In the genomic region with DNA sequence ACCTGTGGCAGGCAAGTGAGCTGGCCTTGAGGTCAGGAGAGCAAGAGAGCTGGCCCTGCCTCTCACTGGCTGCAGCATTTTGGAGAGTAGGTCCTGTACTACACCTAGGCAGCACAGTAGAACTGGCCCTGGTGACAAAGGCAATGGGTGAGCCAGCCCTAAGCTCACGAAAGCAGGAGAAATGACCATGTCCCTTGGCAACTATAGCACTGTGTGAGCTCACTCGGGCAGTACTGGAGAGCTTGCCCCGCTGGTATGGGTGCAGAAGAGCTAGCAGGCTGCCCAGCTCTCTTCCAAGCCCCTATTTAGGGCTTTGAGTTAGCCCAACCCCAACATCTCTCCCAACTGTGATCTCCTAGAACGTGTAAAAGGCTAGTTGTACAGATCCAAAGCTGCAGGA, we compare ENCODE assay signal across 20 mouse cellular contexts.
A peak's percentile ranks its signal among the peaks of the same experiment; 100 is the strongest.
DNase-seq lines count a peak whose midpoint lies in the region; ATAC-seq and TF ChIP-seq lines count a peak whose summit lies in the region.
"Had no signal": no experiment of that assay in that cellular context is flagged by ENCODE, and none has a peak within 500 bp of the region (broad histone marks: within the 10 kb centered on the region; RNA-seq: fewer than 3 reads in every experiment).

No protein-coding gene starts in this region.

- TF ChIP-seq CTCF in left cerebral cortex, adult 2 months (IDR thresholded peaks at IDR 0.05), result no peak

- no peak overlapping the region for H3K9ac ChIP-seq in midbrain, embryonic 11.5 days (ENCODE audit: low read length)
- H3K9ac ChIP-seq in midbrain, embryonic 14.5 days (replicated peaks; ENCODE audit: low read length), result no peak overlapping the region
- H3K9ac ChIP-seq: embryonic facial prominence, embryonic 12.5 days; forebrain, embryonic 13.5 days; forebrain, embryonic 15.5 days; forebrain, postnatal 0 days had no signal

- peak overlapping the region; percentile 53 for H3K27ac ChIP-seq in left cerebral cortex, adult 2 months
- no peak overlapping the region for H3K27ac ChIP-seq in midbrain, embryonic 11.5 days (ENCODE audit: low read depth, low read length)
- no peak overlapping the region for H3K27ac ChIP-seq in midbrain, embryonic 14.5 days (replicated peaks; ENCODE audit: low read depth, low read length)
- H3K27ac ChIP-seq: embryonic facial prominence, embryonic 10.5 days; embryonic facial prominence, embryonic 12.5 days; forebrain, embryonic 13.5 days; forebrain, embryonic 15.5 days had no signal

- no peaks in the 10 kb centered on the region for H3K9me3 ChIP-seq in midbrain, embryonic 11.5 days (ENCODE audit: control insufficient read depth, low read length)
- no peaks in the 10 kb centered on the region for H3K9me3 ChIP-seq in midbrain, embryonic 14.5 days (ENCODE audit: control insufficient read depth, low read length)
- H3K9me3 ChIP-seq: embryonic facial prominence, embryonic 10.5 days; embryonic facial prominence, embryonic 12.5 days; forebrain, embryonic 13.5 days; forebrain, embryonic 15.5 days had no signal

- H3K4me1 ChIP-seq in midbrain, embryonic 11.5 days (ENCODE audit: control insufficient read depth, insufficient read depth, low read length), result no peaks in the 10 kb centered on the region
- H3K4me1 ChIP-seq in midbrain, embryonic 14.5 days (ENCODE audit: control insufficient read depth, insufficient read depth, low read length), result no peaks in the 10 kb centered on the region
- H3K4me1 ChIP-seq: embryonic facial prominence, embryonic 12.5 days had no signal

- 88% methylated on average over 4 of the region's 4 CpGs for WGBS in midbrain, embryonic 11.5 days
- 88% methylated on average over 4 of the region's 4 CpGs for WGBS in midbrain, embryonic 14.5 days

- intact Hi-C loops in heart, postnatal 14 days (cut with DNase I), result no loop called here
- intact Hi-C loops in left cerebral cortex, adult 2 months (cut with DNase I), result no loop called here
- intact Hi-C loops in left cerebral cortex, postnatal 36 days (cut with DNase I), result no loop called here

- H3K27me3 ChIP-seq in midbrain, embryonic 11.5 days (ENCODE audit: control insufficient read depth, insufficient read depth, low read length), result no peaks in the 10 kb centered on the region
- no peaks in the 10 kb centered on the region for H3K27me3 ChIP-seq in midbrain, embryonic 14.5 days (ENCODE audit: control insufficient read depth, insufficient read depth, low read length)
- H3K27me3 ChIP-seq: embryonic facial prominence, embryonic 12.5 days; forebrain, embryonic 13.5 days; forebrain, embryonic 15.5 days had no signal

- H3K4me2 ChIP-seq in midbrain, embryonic 11.5 days, result no peak overlapping the region
- no peak overlapping the region for H3K4me2 ChIP-seq in midbrain, embryonic 14.5 days (ENCODE audit: low read length)
- H3K4me2 ChIP-seq: embryonic facial prominence, embryonic 12.5 days; forebrain, embryonic 13.5 days; forebrain, embryonic 15.5 days had no signal

- peak; percentile 72 for DNase-seq in heart, adult 11 months
- DNase-seq in heart, postnatal 14 days, result no peak
- DNase-seq in left cerebral cortex, adult 2 months (ENCODE audit: extremely low spot score in 1 of 2, low spot score in 2 of 2), result no peak
- no peak for DNase-seq in left cerebral cortex, postnatal 36 days (ENCODE audit: low spot score in 2 of 2)
- DNase-seq in midbrain, embryonic 11.5 days (ENCODE audit: low spot score, missing footprints), result peak; percentile 61
- DNase-seq in midbrain, embryonic 14.5 days, result no peak
- DNase-seq in urinary bladder, postnatal 10 days (ENCODE audit: low spot score), result no peak
- DNase-seq: adrenal gland, adult 2 months; adrenal gland, postnatal 10 days; adrenal gland, postnatal 25 days; cerebellum, adult 11 months; cerebellum, adult 18-20 months; cerebellum, adult 9-10 months; cerebellum, postnatal 10 days; cerebellum, postnatal 36 days; forebrain, postnatal 0 days had no signal

- ATAC-seq in midbrain, embryonic 11.5 days (ENCODE audit: low FRiP score), result no peak
- no peak for ATAC-seq in midbrain, embryonic 14.5 days (ENCODE audit: low FRiP score, low TSS enrichment)
- ATAC-seq: forebrain, embryonic 13.5 days; forebrain, embryonic 15.5 days; forebrain, postnatal 0 days had no signal

- no peak overlapping the region for H3K4me3 ChIP-seq in left cerebral cortex, adult 2 months
- no peak overlapping the region for H3K4me3 ChIP-seq in midbrain, embryonic 11.5 days (ENCODE audit: low read depth, low read length)
- no peak overlapping the region for H3K4me3 ChIP-seq in midbrain, embryonic 14.5 days (replicated peaks; ENCODE audit: low read depth, low read length)
- H3K4me3 ChIP-seq: embryonic facial prominence, embryonic 10.5 days; embryonic facial prominence, embryonic 12.5 days; forebrain, embryonic 13.5 days; forebrain, embryonic 15.5 days had no signal

- H3K36me3 ChIP-seq in midbrain, embryonic 11.5 days (ENCODE audit: control insufficient read depth, insufficient read depth, low read length), result no peaks in the 10 kb centered on the region
- H3K36me3 ChIP-seq in midbrain, embryonic 14.5 days (ENCODE audit: control insufficient read depth, insufficient read depth, low read length), result no peaks in the 10 kb centered on the region
- H3K36me3 ChIP-seq: embryonic facial prominence, embryonic 10.5 days; embryonic facial prominence, embryonic 12.5 days; forebrain, embryonic 15.5 days had no signal

Comparison
In these comparisons a context has a peak if more than half of its experiments do, and no peak if none do; other contexts are left out.
1. DNase-seq: peak in heart, adult 11 months (single experiment) and midbrain, embryonic 11.5 days (single experiment); none in heart, postnatal 14 days (0 of 2), left cerebral cortex, adult 2 months (0 of 2), left cerebral cortex, postnatal 36 days (0 of 2), midbrain, embryonic 14.5 days (single experiment) and urinary bladder, postnatal 10 days (single experiment).